Mouse (Mus musculus): ENCODE measurements around the gene Olfr862. TPM values are rescaled to one million over a fixed set of nuclear protein-coding genes. Genes with fewer than 3 reads are reported as not detected.

Olfr862 gene
- polyA plus RNA-seq (2015; fragmentation: Nextera tagmentation; extraction: Ambion mirVana) = not detected in 2 replicates

- no peaks in the 10 kb centered on the region for H3K4me1 ChIP-seq (replicated peaks)
- H3K9ac ChIP-seq = no peak within 1 kb of the TSS
- no peak within 1 kb of the TSS for H3K4me3 ChIP-seq (replicated peaks)
- DNase-seq = no peak
- H3K27ac ChIP-seq = no peak within 1 kb of the TSS
- H3K9me3 ChIP-seq (replicated peaks) = no peaks in the 10 kb centered on the region
- ATAC-seq (ENCODE audit: low read depth) = no peak
- no peak within 1 kb of the TSS for H3K4me2 ChIP-seq
- no peaks in the 10 kb centered on the region for H3K27me3 ChIP-seq
- H3K36me3 ChIP-seq = no peaks in the 10 kb centered on the region
These were observed at the start of gene Olfr862 for GRCm38 (mm10) chr9:19887904-19888303. Gene Olfr862 (minus strand): TSS chr9:19888004.

DNA sequence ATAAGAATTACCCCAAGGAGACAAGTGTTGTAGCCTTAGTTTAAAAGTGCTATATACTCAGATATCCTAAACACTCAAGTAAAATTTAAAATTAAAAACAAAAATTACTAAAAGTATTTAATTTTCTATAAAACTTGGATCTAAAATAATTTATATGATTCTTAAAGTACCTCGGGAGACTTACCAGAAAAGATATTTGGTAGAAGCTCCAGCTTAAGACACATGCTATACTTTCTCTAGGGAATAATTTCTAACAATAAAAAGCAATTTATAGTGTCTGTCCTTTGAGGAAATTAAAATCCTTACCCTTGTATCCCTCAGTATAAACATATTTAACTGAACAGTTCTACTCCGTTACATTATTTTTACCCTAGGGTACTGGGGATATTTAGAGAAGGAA lies 28.8 kb upstream of the Olfr862 start, which contains the start of gene Olfr77:
Olfr77 (plus strand) TSS at position 301 of the 400 bp plus-strand sequence.
- Histone ChIP-seq H3K4me2 (no peak within 1 kb of the TSS), H3K27ac (no peak within 1 kb of the TSS), H3K4me1 (replicated peaks) (no peaks in the 10 kb centered on the region), H3K9me3 (replicated peaks) (no peaks in the 10 kb centered on the region), H3K27me3 (no peaks in the 10 kb centered on the region), H3K9ac (no peak within 1 kb of the TSS), H3K36me3 (no peaks in the 10 kb centered on the region), H3K4me3 (replicated peaks) (no peak within 1 kb of the TSS)
- 60% methylated on average over 2 of the region's 2 CpGs for WGBS (ENCODE audit: insufficient replicate concordance)
- no peak for DNase-seq
- no peak for ATAC-seq (ENCODE audit: low read depth)

- H3K27me3 ChIP-seq = no peaks in the 10 kb centered on the region
- H3K36me3 ChIP-seq = no peaks in the 10 kb centered on the region
- no peaks in the 10 kb centered on the region for H3K9me3 ChIP-seq (replicated peaks)
- H3K4me1 ChIP-seq (replicated peaks) = no peaks in the 10 kb centered on the region
- no peak overlapping the region for H3K4me2 ChIP-seq
- no peak overlapping the region for H3K27ac ChIP-seq
- no peak for ATAC-seq (ENCODE audit: low read depth)
- 40% methylated on average over 4 of the region's 4 CpGs for WGBS (ENCODE audit: insufficient replicate concordance)
- no peak overlapping the region for H3K4me3 ChIP-seq (replicated peaks)
- DNase-seq = no peak
- no peak overlapping the region for H3K9ac ChIP-seq
These were observed 23.4 kb upstream of the Olfr862 start for GRCm38 (mm10) chr9:19911170-19911569.

GRCm38 (mm10) chr9:19849647-19850046 lies 38.2 kb downstream of the Olfr862 start, which contains the start of gene Olfr860:
Gene Olfr860 (minus strand): TSS chr9:19849747.
- H3K27ac ChIP-seq = no peak within 1 kb of the TSS
- DNase-seq (no peak), ATAC-seq (ENCODE audit: low read depth) (no peak)
- no peak within 1 kb of the TSS for H3K4me2 ChIP-seq
- H3K36me3 ChIP-seq = no peaks in the 10 kb centered on the region
- no peak within 1 kb of the TSS for H3K9ac ChIP-seq
- no peaks in the 10 kb centered on the region for H3K27me3 ChIP-seq
- H3K4me3 ChIP-seq (replicated peaks) = no peak within 1 kb of the TSS
- H3K9me3 ChIP-seq (replicated peaks) = no peaks in the 10 kb centered on the region
- 56% methylated on average over 1 of the region's 1 CpGs for WGBS (ENCODE audit: insufficient replicate concordance)
- H3K4me1 ChIP-seq (replicated peaks) = no peaks in the 10 kb centered on the region

Other genes starting within 250 kb of the Olfr862 start
- gene Olfr857, start 178.6 kb downstream of the Olfr862 start, polyA plus RNA-seq (2015; fragmentation: Nextera tagmentation; extraction: Ambion mirVana) = not detected in 2 replicates
- gene Olfr58, start 107.7 kb downstream of the Olfr862 start, polyA plus RNA-seq (2015; fragmentation: Nextera tagmentation; extraction: Ambion mirVana) = not detected in 2 replicates
- not detected in 2 replicates for gene Olfr859, start 83.1 kb downstream of the Olfr862 start, polyA plus RNA-seq (2015; fragmentation: Nextera tagmentation; extraction: Ambion mirVana)
- not detected in 2 replicates for gene Olfr860, start 38.3 kb downstream of the Olfr862 start, polyA plus RNA-seq (2015; fragmentation: Nextera tagmentation; extraction: Ambion mirVana)
- 0.20 and 0.21 TPM in 2 replicates for gene Olfr77, start 28.9 kb upstream of the Olfr862 start, polyA plus RNA-seq (2015; fragmentation: Nextera tagmentation; extraction: Ambion mirVana)
- not detected in 2 replicates for gene Olfr866, start 140.0 kb upstream of the Olfr862 start, polyA plus RNA-seq (2015; fragmentation: Nextera tagmentation; extraction: Ambion mirVana)
- not detected in 2 replicates for gene Olfr867, start 169.6 kb upstream of the Olfr862 start, polyA plus RNA-seq (2015; fragmentation: Nextera tagmentation; extraction: Ambion mirVana)
- gene Olfr868, start 210.6 kb upstream of the Olfr862 start, polyA plus RNA-seq (2015; fragmentation: Nextera tagmentation; extraction: Ambion mirVana) = not detected in 2 replicates
- gene Olfr869, start 241.0 kb upstream of the Olfr862 start, polyA plus RNA-seq (2015; fragmentation: Nextera tagmentation; extraction: Ambion mirVana) = not detected in 2 replicates

Data from liver, embryonic 13.5 days (tissue).